Mouse (Mus musculus): ENCODE measurements around the gene Macc1.

- no peak for TF ChIP-seq POLR2A (IDR thresholded peaks at IDR 0.05; ENCODE audit: control insufficient read depth, extremely low read depth, insufficient read depth, low read length, poor library complexity)
- TF ChIP-seq CTCF (IDR thresholded peaks at IDR 0.05; ENCODE audit: borderline replicate concordance, control insufficient read depth, extremely low read depth, insufficient read depth, low read length, poor library complexity): no peak
Measured at GRCm38 (mm10) chr12:119357418-119358241, 43.6 kb downstream of the Macc1 start.
